Mouse (Mus musculus) lung, embryonic 16.5 days (tissue): ENCODE measurements around the gene A2ml1. TPM values are rescaled to one million over a fixed set of nuclear protein-coding genes. Genes with fewer than 3 reads are reported as not detected.

Source experiments
- ATAC-seq: fragments of 200-750 bp; cut with Nextera tagmentation; 2 replicates; pipeline ENCODE4 v1.8.0; 2017; ENCODE audit warnings: low read depth, mild to moderate bottlenecking, moderate library complexity
- H3K27ac ChIP-seq: fragments of 300-500 bp; sonication (generic); 2 replicates; pipeline ENCODE4 v1.5.1; 2014; ENCODE audit warnings: mild to moderate bottlenecking, control low read depth, low read length
- H3K27me3 ChIP-seq: fragments of 300-500 bp; sonication (generic); 2 replicates; pipeline ENCODE4 v1.6.1; 2014; ENCODE audit warnings: low read depth, low read length, mixed read lengths; ENCODE audit not compliant: control insufficient read depth, insufficient read depth
- H3K36me3 ChIP-seq: fragments of 300-500 bp; sonication (generic); 2 replicates; pipeline ENCODE4 v1.6.1; 2014; ENCODE audit warnings: low read length; ENCODE audit not compliant: control insufficient read depth, insufficient read depth
- H3K4me1 ChIP-seq: fragments of 300-500 bp; sonication (generic); replicated peaks from 2 replicates; pipeline ENCODE4 v1.6.1; 2014; ENCODE audit warnings: low read length, mixed read lengths; ENCODE audit not compliant: control insufficient read depth, insufficient read depth
- H3K4me2 ChIP-seq: fragments of 300-500 bp; sonication (generic); 2 replicates; pipeline ENCODE4 v1.6.1; 2014; ENCODE audit warnings: low read depth, low read length, control low read depth
- H3K4me3 ChIP-seq: fragments of 300-500 bp; sonication (generic); 2 replicates; pipeline ENCODE4 v1.5.1; 2014; ENCODE audit warnings: mild to moderate bottlenecking, low read length, control low read depth
- H3K9ac ChIP-seq: fragments of 300-500 bp; sonication (generic); 2 replicates; pipeline ENCODE4 v1.6.1; 2014; ENCODE audit warnings: low read length, control low read depth
- H3K9me3 ChIP-seq: fragments of 300-500 bp; sonication (generic); 2 replicates; pipeline ENCODE4 v1.6.1; 2016; ENCODE audit warnings: low read length; ENCODE audit not compliant: control insufficient read depth
- WGBS: fragments of 180-500 bp; shearing (Covaris S2); extraction: QIAGEN DNeasy Blood & Tissue Kit; methylation state at CpG from one replicate; pipeline ENCODE4 v1.1.7; 2014; 5-methylcytosine and 5-hydroxymethylcytosine counted together
- polyA plus RNA-seq: library from polyadenylated mRNA; unstranded; fragments of >200 nt; fragmentation: Nextera tagmentation; extraction: Ambion mirVana; gene quantifications from 2 replicates; pipeline ENCODE4 v1.2.1, GENCODE M21; 2015

Gene A2ml1
- polyA plus RNA-seq, 1 experiment from 2014 or later = 4.9 TPM

GRCm38 (mm10) chr6:128577301-128577700 is 4.1 kb downstream of the A2ml1 start:
- Histone ChIP-seq H3K27me3 (no peaks in the 10 kb centered on the region), H3K36me3 (no peaks in the 10 kb centered on the region), H3K9me3 (no peaks in the 10 kb centered on the region), H3K4me2 (no peak overlapping the region), H3K4me3 (no peak overlapping the region), H3K27ac (no peak overlapping the region), H3K9ac (no peak overlapping the region), H3K4me1 (no peaks in the 10 kb centered on the region)
- 68% methylated on average over 9 of the region's 9 CpGs for WGBS
- ATAC-seq = no peak

- ATAC-seq = no peak
- no peaks in the 10 kb centered on the region for H3K36me3 ChIP-seq
- no peak overlapping the region for H3K27ac ChIP-seq
- whole genome bisulfite sequencing = 84% methylated on average over 11 of the region's 11 CpGs
- no peak overlapping the region for H3K4me3 ChIP-seq
- H3K9me3 ChIP-seq = no peaks in the 10 kb centered on the region
- H3K9ac ChIP-seq = no peak overlapping the region
- no peaks in the 10 kb centered on the region for H3K4me1 ChIP-seq
- H3K4me2 ChIP-seq = no peak overlapping the region
- no peaks in the 10 kb centered on the region for H3K27me3 ChIP-seq
Measured at GRCm38 (mm10) chr6:128566589-128566988, 14.8 kb downstream of the A2ml1 start.

GRCm38 (mm10) chr6:128554049-128554448 is 27.4 kb downstream of the A2ml1 start:
- H3K9ac ChIP-seq = no peak overlapping the region
- H3K9me3 ChIP-seq = no peaks in the 10 kb centered on the region
- no peaks in the 10 kb centered on the region for H3K4me1 ChIP-seq
- no peaks in the 10 kb centered on the region for H3K36me3 ChIP-seq
- H3K4me2 ChIP-seq = no peak overlapping the region
- WGBS = 80% methylated on average over 7 of the region's 7 CpGs
- no peaks in the 10 kb centered on the region for H3K27me3 ChIP-seq
- no peak for ATAC-seq
- H3K27ac ChIP-seq = no peak overlapping the region
- H3K4me3 ChIP-seq = no peak overlapping the region

DNA sequence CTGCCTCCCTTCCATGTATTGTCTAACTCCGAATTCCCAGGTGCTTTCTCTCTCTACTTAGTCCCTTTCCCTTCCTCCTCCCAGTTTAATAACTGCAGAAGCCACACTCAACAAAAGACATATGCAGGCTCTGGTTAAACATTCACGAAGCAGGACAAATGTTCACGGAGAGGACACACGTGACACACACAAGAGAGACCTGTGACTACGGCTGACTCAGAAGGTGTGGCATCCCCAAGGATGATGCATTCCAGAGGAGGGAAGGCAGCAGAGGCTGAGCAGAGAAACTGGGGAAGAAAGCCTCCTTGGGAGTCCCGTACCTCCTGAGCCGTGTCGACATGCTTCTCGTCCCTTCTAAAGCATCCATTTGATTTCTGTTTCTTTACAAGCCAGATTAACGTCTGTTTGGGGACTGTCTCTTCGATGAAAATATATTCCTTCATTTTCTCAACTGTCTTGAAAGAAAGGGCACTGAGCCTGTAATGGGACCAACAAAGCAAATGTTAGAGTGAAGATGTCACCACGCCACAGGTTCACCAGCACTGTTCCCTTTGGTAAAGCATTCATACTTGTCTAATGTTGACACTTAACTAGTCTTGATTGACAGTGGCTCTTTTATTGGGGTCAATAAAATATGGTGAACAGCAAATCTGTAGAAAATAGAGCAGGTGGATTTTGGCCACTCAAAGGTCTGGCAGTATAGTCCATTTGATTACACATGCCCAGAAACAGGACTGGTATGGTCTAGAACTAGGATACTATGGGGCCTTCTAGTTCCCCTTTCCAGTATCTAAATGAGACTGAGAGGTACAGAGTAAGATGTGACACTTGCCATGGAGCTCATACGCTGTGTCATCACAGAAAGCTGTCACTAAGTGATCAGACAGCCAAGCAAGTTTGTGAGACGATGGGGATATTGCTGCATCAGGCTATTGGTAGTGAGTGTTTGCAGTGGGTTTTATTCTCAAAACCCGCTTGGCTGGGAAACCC is 31.6 kb downstream of the A2ml1 start:
- H3K36me3 ChIP-seq = no peaks in the 10 kb centered on the region
- H3K27me3 ChIP-seq = no peaks in the 10 kb centered on the region
- no peaks in the 10 kb centered on the region for H3K4me1 ChIP-seq
- no peaks in the 10 kb centered on the region for H3K9me3 ChIP-seq
- H3K9ac ChIP-seq = no peak overlapping the region
- ATAC-seq = no peak
- WGBS = 67% methylated on average over 15 of the region's 15 CpGs
- no peak overlapping the region for H3K4me3 ChIP-seq
- no peak overlapping the region for H3K4me2 ChIP-seq
- H3K27ac ChIP-seq = no peak overlapping the region

DNA sequence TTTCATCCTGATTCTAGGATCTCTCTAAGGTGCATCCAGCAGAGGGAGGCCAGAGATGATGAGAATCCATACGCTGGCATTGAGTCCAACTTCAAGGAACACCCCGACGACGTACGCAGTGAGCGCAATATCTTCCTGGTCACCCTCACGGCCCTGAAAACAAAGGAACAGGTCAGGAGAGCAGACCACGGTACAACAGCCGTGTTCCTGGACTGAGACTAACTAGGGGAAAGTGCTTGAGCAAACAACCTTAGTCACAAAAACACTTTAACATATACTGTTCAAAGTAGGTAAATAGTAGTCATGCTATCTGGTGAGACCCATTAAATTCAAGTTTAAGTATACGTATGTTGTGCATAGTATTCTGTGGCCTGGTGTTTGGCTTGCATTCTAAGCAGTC is 32.9 kb downstream of the A2ml1 start:
- H3K4me1 ChIP-seq = no peaks in the 10 kb centered on the region
- H3K36me3 ChIP-seq = no peaks in the 10 kb centered on the region
- no peaks in the 10 kb centered on the region for H3K9me3 ChIP-seq
- ATAC-seq = no peak
- no peak overlapping the region for H3K9ac ChIP-seq
- no peak overlapping the region for H3K4me3 ChIP-seq
- H3K27ac ChIP-seq = no peak overlapping the region
- 70% methylated on average over 10 of the region's 10 CpGs for WGBS
- H3K4me2 ChIP-seq = no peak overlapping the region
- no peaks in the 10 kb centered on the region for H3K27me3 ChIP-seq

DNA sequence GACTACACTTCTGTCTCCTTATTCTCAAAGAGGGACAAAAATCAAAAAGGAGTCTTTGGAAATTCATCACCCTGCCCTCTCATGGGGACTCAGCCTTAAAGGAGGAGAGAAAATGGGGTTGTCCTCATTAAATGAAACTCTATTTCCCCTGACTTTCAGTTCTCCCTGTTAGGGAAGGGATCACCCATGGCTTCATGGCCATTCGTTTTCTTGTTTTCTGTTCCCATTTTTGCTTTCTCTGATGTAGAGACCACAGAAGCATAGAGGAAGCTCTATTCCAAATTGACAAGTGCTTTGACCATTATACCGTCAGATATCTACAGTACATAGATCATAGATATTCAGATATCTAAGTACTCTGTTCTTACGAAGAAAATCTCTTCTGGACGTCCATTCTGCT is 36.0 kb downstream of the A2ml1 start:
- H3K9ac ChIP-seq = no peak overlapping the region
- no peaks in the 10 kb centered on the region for H3K9me3 ChIP-seq
- H3K27ac ChIP-seq = no peak overlapping the region
- H3K4me2 ChIP-seq = no peak overlapping the region
- no peak for ATAC-seq
- no peaks in the 10 kb centered on the region for H3K27me3 ChIP-seq
- H3K36me3 ChIP-seq = no peaks in the 10 kb centered on the region
- no peaks in the 10 kb centered on the region for H3K4me1 ChIP-seq
- no peak overlapping the region for H3K4me3 ChIP-seq
- WGBS = 71% methylated on average over 4 of the region's 4 CpGs

GRCm38 (mm10) chr6:128543226-128543625 is 38.2 kb downstream of the A2ml1 start:
- ATAC-seq = peak; percentile 43; the same call in 1 of the 2 replicates
- H3K4me2 ChIP-seq = peak overlapping the region; percentile 32; the same call in 1 of the 2 replicates
- no peaks in the 10 kb centered on the region for H3K4me1 ChIP-seq
- no peak overlapping the region for H3K27ac ChIP-seq
- no peaks in the 10 kb centered on the region for H3K36me3 ChIP-seq
- H3K9me3 ChIP-seq = no peaks in the 10 kb centered on the region
- H3K9ac ChIP-seq = no peak overlapping the region
- WGBS = 49% methylated on average over 13 of the region's 13 CpGs
- no peaks in the 10 kb centered on the region for H3K27me3 ChIP-seq
- H3K4me3 ChIP-seq = no peak overlapping the region

GRCm38 (mm10) chr6:128535250-128535649 is 46.2 kb downstream of the A2ml1 start:
- ATAC-seq = no peak
- no peak overlapping the region for H3K4me2 ChIP-seq
- H3K27ac ChIP-seq = no peak overlapping the region
- no peak overlapping the region for H3K4me3 ChIP-seq
- H3K4me1 ChIP-seq = no peaks in the 10 kb centered on the region
- no peaks in the 10 kb centered on the region for H3K36me3 ChIP-seq
- H3K9me3 ChIP-seq = no peaks in the 10 kb centered on the region
- WGBS = 90% methylated on average over 2 of the region's 2 CpGs
- H3K27me3 ChIP-seq = no peaks in the 10 kb centered on the region
- H3K9ac ChIP-seq = no peak overlapping the region

- H3K4me1 ChIP-seq = no peaks in the 10 kb centered on the region
- no peak overlapping the region for H3K27ac ChIP-seq
- no peak for ATAC-seq
- WGBS = 71% methylated on average over 6 of the region's 6 CpGs
- H3K9me3 ChIP-seq = no peaks in the 10 kb centered on the region
- no peak overlapping the region for H3K4me3 ChIP-seq
- H3K4me2 ChIP-seq = no peak overlapping the region
- H3K36me3 ChIP-seq = no peaks in the 10 kb centered on the region
- H3K27me3 ChIP-seq = no peaks in the 10 kb centered on the region
- H3K9ac ChIP-seq = no peak overlapping the region
Measured at GRCm38 (mm10) chr6:128533296-128533695, 48.1 kb downstream of the A2ml1 start.
